Mouse (Mus musculus): ENCODE results near the gene Ms4a4b.
"Not testable (repeated sequence)": the region's sequence is repeated elsewhere in the genome, so short reads cannot be mapped to it uniquely, and the experiment has no call there.

Gene Ms4a4b

DNA sequence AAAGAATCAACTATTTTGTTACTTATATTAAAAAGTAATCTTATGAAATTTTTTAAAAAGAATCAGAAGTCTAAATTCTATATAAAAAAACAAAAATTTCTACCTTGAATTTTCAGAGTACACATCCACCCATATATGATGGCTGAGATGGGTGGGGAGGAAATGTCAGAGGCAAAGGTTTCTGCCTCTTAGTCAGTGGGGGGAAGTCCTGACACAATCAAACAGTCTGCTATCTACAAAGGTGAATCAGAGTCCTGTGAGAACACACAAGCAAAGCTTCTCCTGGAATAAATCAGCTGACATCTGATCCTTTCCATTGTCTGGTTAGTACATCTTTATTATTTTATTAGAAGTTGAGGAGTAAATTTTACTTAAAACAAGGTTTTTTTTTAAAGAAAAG lies at the start of gene Ms4a4b:
Gene Ms4a4b (plus strand): TSS at position 216 of the 400 bp plus-strand sequence.
- no peak for DNase-seq (ENCODE audit: low spot score)

DNA sequence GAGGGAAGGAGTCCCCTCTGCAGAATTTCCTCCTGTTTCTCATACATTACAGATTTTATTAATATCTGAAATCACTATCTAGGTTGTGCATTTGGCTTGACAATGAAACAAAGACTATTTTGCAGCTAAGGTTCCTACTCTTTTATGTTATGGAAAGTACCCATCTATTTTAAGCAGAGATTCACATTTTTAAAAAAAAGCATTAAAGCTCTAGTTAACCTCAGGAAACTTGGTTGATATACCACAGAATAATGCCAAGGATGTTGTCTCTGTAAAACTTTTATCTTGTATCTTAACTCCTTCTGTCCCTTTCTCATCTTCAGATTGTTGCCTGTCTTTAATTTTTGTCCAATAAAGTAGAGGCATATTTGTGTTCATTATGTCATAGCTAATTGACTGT lies 47.6 kb upstream of the Ms4a4b start:
- no peak for DNase-seq (ENCODE audit: low spot score)

GRCm38 (mm10) chr19:11404527-11404926 lies 38.8 kb upstream of the Ms4a4b start, which contains the start of gene Ms4a4c:
Ms4a4c (plus strand) TSS chr19:11404770.
- DNase-seq (ENCODE audit: low spot score) = no peak

DNA sequence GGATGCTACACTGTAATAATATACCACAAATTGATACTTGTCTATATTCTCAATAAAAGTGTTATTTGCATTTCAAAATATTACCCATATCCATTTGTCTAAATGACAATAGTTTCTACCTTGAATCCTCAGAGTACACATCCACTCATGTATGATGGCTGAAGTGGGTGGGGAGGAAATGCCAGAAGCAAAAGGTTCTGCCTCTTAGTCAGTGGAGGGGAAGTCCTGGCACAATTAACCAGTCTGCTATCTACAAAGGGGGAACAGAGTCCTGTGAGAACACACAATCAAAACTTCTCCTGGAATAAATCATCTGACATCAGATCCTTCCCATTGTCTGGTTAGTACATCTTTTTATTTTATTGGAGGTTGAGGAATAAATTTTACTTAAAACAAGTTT lies 35.9 kb upstream of the Ms4a4b start:
- no peak for DNase-seq (ENCODE audit: low spot score)

DNA sequence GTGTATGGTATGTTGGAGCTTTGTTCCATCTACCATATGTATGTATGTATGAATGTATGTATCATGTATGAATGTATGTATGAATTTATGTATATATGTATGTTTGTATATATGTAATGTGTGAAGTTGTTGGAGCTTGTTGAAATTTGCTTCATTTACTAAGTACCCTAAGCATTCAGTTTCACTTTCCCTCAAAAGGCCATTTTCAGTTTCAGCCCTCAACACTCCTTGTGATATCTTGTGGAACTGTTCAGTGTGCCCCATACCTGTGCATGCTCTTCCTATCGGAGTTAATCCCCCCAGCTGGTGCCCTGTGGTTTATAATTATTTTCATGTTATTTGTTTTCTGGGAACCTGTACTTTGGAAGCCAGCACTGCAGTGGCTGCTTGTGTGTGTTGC lies 34.8 kb upstream of the Ms4a4b start:
- DNase-seq (ENCODE audit: low spot score) = no peak

DNA sequence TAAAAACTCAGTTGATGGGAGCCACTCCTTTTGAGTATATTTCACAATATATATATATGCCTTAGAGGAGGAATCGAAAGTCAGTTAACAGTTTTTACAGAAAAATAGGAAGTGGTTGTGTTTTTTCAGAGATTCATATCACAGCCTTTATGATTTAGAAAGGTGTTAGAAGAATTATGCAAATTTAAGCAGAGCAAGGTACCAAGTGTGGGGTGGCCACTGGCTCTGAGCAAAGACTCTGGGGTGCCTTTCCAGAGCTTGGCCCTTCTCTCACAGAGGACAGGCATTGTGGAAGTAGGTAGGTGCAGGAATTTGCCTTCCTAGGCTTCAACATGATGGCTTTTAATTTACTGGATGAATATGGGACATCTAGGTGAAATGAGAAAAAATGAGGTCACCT lies 31.7 kb upstream of the Ms4a4b start:
- DNase-seq (ENCODE audit: low spot score) = no peak

- no peak for DNase-seq (ENCODE audit: low spot score)
These were observed 29.3 kb upstream of the Ms4a4b start for GRCm38 (mm10) chr19:11414084-11414483.

GRCm38 (mm10) chr19:11415581-11415980 lies 27.8 kb upstream of the Ms4a4b start:
- DNase-seq (ENCODE audit: low spot score) = no peak

- DNase-seq (ENCODE audit: low spot score) = not testable (repeated sequence)
These were observed 24.5 kb upstream of the Ms4a4b start for GRCm38 (mm10) chr19:11418865-11419264.

GRCm38 (mm10) chr19:11431209-11431608 lies 12.1 kb upstream of the Ms4a4b start:
- DNase-seq (ENCODE audit: low spot score) = not testable (repeated sequence)

GRCm38 (mm10) chr19:11435058-11435834 lies 8.1 kb upstream of the Ms4a4b start:
- DNase-seq (ENCODE audit: low spot score) = no peak

DNA sequence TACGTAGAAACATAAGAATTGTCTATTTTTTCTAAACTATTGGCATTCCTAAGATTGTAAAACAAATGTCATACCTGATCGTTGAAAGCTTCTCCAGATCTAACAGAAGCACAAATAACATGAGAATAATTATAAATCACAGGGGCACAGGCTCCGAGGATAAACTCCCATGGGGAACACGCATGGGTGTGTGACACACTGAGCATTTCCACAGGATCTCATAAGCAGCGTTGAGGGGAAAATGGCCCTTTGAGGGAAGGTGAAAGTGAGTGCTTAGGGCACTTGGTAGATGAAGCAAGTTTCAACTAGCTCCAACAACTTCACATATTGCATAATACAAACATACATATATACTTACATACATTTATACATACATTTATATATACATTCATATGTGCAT lies 611 bp downstream of the Ms4a4b start:
- DNase-seq (ENCODE audit: low spot score) = no peak

- DNase-seq (ENCODE audit: low spot score) = no peak
These were observed 3.9 kb downstream of the Ms4a4b start for GRCm38 (mm10) chr19:11447238-11447637.

- DNase-seq (ENCODE audit: low spot score) = not testable (repeated sequence)
These were observed 15.7 kb downstream of the Ms4a4b start for GRCm38 (mm10) chr19:11459041-11459440.

- DNase-seq (ENCODE audit: low spot score) = not testable (repeated sequence)
These were observed 21.4 kb downstream of the Ms4a4b start for GRCm38 (mm10) chr19:11464795-11465194.

DNA sequence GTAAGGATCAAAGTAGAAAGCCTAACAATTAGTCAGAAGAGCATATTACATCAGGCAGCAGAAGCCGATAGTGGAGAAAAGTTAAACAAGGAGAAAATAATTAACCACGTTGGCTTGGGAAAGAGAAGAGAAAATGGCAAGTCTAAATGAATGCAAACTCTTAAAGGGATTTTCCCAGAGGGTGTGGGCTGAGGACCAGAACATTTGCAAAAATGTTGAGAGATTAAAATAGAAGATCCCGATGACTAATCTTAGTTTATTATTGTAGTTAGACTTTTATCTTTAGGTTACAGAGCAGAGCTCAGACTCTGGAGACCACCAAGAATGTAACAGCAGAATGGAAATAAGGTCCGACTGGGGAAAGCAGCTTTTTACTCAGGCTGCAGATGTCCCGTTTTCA lies 23.1 kb downstream of the Ms4a4b start:
- DNase-seq (ENCODE audit: low spot score) = no peak

GRCm38 (mm10) chr19:11468361-11468760 lies 25.0 kb downstream of the Ms4a4b start:
- DNase-seq (ENCODE audit: low spot score) = not testable (repeated sequence)

DNA sequence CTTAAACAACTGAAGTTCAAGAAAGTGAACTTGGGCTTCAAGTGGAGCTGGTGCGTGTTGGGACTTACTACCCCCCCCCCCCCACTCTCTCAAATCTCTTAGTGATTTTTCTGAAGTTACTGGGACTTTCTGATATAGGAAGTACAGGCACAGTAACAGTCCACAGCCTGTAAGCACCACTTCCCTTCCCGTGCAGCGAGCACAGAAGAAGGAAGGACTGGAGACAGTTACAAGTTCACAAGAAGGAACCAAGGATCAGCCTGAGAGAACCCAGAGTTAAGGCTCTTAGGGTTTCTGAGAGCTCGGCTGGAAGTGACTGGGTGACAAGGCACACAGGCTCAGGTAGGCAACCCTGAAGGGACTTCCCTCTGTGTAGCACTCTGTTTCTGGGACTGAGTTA lies 25.9 kb downstream of the Ms4a4b start, which contains the start of gene Ms4a6c:
Gene Ms4a6c (plus strand): TSS at position 152 of the 400 bp plus-strand sequence.
- DNase-seq (ENCODE audit: low spot score) = not testable (repeated sequence)

DNA sequence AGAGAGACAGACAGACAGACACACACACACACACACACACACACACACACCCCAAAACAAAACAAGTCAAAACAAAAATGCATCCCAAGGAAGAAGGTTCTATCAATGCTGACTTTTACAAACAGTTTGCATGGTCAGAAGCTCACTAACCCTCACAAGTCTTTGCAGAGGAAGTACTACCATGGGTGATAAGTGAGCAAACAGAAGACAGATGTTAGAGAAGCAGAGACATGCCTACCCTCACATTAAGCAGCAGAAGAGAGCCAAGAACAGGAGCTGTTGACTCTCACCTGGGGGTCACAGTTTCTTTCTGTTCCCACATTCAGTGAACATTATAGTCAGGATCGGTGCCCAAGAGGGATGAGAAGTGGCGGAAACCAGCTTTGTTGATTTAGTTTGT lies 36.4 kb downstream of the Ms4a4b start:
- no peak for DNase-seq (ENCODE audit: low spot score)

GRCm38 (mm10) chr19:11482684-11483083 lies 39.3 kb downstream of the Ms4a4b start:
- DNase-seq (ENCODE audit: low spot score) = no peak

DNA sequence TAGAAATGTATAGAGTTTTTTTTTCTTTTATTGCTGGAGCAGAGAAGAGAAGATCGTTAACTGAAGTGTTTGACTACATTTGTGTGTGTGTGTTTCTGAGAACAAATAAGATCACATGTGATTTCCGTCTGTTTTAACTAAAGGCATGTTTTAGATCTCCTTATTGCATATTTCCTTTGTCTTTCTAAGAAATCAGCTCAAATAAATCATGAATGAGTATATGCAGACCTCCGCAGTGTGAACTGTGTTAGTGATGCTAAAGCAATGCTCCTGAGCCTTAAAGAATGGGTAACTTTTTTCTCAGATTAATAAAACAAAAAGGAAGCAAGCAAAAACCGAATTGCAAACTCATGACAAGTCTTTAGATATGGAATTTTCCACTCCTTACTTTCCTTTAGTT lies 40.6 kb downstream of the Ms4a4b start:
- no peak for DNase-seq (ENCODE audit: low spot score)

DNA sequence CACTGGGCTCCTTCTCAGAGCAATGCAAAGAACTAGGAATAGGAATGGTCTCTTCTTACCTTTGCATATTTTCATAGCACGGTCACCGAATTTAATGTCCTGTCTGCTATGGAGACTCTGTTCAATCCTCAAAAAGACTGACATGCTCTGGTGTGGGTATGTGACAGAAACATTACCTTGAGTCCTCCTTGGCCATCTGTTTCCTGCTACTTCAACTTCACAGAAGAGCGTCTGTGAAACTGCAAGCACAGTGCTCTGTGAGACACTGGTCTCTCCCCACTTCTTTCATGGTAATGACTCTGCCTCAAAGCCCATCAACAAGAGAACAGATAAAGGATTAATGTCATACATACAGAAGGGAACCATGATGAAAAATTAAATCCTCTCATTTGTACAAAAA lies 41.0 kb downstream of the Ms4a4b start:
- no peak for DNase-seq (ENCODE audit: low spot score)

- no peak for DNase-seq (ENCODE audit: low spot score)
These were observed 41.9 kb downstream of the Ms4a4b start for GRCm38 (mm10) chr19:11485266-11485665.

DNA sequence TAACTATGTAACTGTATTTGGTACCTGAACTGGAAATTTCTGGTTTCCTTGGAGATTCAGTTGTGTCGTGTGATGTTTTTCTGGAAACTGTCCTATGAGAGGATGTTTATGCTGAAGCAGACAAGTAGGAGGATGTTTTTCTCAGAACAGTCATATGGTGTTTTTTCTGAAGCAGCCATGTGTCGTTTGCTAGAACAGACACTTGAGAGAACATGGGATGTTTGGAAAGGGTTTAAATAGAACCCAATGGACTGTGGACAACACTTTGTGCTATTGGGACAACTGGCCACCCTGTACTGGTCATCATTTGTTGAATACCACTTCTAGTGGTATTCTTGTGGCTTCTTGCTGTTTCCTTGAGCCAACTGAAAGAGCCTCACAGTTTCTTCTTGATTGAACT lies 42.4 kb downstream of the Ms4a4b start, which contains the start of gene Gm8369:
Gene Gm8369 (plus strand): TSS at position 193 of the 400 bp plus-strand sequence.
- DNase-seq (ENCODE audit: low spot score) = no peak
